In genomic region chr10:17374047-17374446, GRCm38 (mm10) we compare ENCODE assay signal across 15 mouse cellular contexts.
"Had no signal": no experiment of that assay in that cellular context is flagged by ENCODE, and none has a peak within 500 bp of the region (broad histone marks: within the 10 kb centered on the region; RNA-seq: fewer than 3 reads in every experiment).

No protein-coding gene starts in this region.

- DNase-seq: kidney, adult 11 months; kidney, postnatal 14 days; layer of hippocampus, adult 9-11 months; liver; liver, embryonic 13.5 days; lung, adult 2 months; lung, postnatal 14 days; lung, postnatal 4 days; thymus, adult 18-20 months; thymus, postnatal 36 days had no signal

- H3K4me1 ChIP-seq: intestine, embryonic 15.5 days; limb, embryonic 13.5 days; liver, embryonic 13.5 days; midbrain, embryonic 13.5 days had no signal

- H3K4me3 ChIP-seq: intestine, embryonic 15.5 days; layer of hippocampus, adult 2 months; limb, embryonic 10.5 days; limb, embryonic 13.5 days; liver, embryonic 13.5 days; midbrain, embryonic 13.5 days had no signal

- H3K9ac ChIP-seq: intestine, embryonic 15.5 days; limb, embryonic 13.5 days; liver, embryonic 13.5 days; midbrain, embryonic 13.5 days had no signal

- H3K27ac ChIP-seq: intestine, embryonic 15.5 days; layer of hippocampus, adult 2 months; limb, embryonic 10.5 days; limb, embryonic 13.5 days; liver, embryonic 13.5 days; midbrain, embryonic 13.5 days had no signal

- H3K27me3 ChIP-seq: intestine, embryonic 15.5 days; limb, embryonic 13.5 days; liver, embryonic 13.5 days; midbrain, embryonic 13.5 days had no signal

- H3K9me3 ChIP-seq: intestine, embryonic 15.5 days; limb, embryonic 10.5 days; limb, embryonic 13.5 days; liver, embryonic 13.5 days; midbrain, embryonic 13.5 days had no signal

- H3K36me3 ChIP-seq: intestine, embryonic 15.5 days; limb, embryonic 10.5 days; limb, embryonic 13.5 days; liver, embryonic 13.5 days; midbrain, embryonic 13.5 days had no signal

- H3K4me2 ChIP-seq: intestine, embryonic 15.5 days; limb, embryonic 13.5 days; liver, embryonic 13.5 days; midbrain, embryonic 13.5 days had no signal

- ATAC-seq: intestine, embryonic 15.5 days; midbrain, embryonic 13.5 days had no signal
